Mouse (Mus musculus): ENCODE measurements around the gene B230104I21Rik.

B230104I21Rik gene

GRCm38 (mm10) chr4:154393196-154394122 lies 57.5 kb downstream of the B230104I21Rik start:
- DNase-seq (ENCODE audit: low spot score) = peak; percentile 22

GRCm38 (mm10) chr4:154394123-154394722 lies 58.3 kb downstream of the B230104I21Rik start:
- peak; percentile 14 for DNase-seq (ENCODE audit: low spot score)

DNA sequence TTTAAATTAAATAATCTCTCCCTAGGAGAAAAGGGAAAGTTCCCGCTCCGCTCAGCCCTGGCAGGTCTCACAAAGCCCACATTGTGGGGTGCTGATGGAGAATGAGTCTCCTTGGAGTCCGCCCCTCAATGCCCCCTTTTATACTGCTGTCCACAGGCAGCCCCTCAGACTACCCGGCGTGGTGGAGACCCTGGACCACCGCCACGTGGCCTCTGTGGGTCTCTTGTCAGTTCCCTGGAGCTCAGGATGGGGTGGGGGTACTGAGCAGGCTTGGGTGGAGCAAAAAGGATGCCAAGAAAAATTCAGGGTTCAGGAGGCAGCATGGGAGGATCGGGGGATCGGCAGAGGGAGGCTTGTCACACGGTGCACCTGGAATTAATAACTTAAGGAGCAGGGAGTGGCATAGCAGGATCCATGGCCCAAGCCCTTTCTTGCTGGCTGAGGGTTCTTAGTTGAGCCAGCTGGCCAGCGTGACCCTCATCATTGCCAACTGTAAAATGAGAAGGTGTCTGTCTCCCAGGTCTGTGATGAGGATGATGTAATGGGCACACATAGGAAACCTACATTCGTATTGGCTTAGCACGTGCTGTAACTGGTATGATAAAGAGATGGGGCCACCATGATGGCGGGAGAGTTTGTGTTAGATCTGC lies 60.9 kb downstream of the B230104I21Rik start:
- no peak for DNase-seq (ENCODE audit: low spot score)

All from left cerebral cortex, adult 11 months (tissue).